Mouse (Mus musculus): ENCODE measurements around the gene Lman2l. TPM values are rescaled to one million over a fixed set of nuclear protein-coding genes. Genes with fewer than 3 reads are reported as not detected.

The Lman2l gene
- polyA plus RNA-seq, 1 experiment from 2014 or later: 73.8 TPM

DNA sequence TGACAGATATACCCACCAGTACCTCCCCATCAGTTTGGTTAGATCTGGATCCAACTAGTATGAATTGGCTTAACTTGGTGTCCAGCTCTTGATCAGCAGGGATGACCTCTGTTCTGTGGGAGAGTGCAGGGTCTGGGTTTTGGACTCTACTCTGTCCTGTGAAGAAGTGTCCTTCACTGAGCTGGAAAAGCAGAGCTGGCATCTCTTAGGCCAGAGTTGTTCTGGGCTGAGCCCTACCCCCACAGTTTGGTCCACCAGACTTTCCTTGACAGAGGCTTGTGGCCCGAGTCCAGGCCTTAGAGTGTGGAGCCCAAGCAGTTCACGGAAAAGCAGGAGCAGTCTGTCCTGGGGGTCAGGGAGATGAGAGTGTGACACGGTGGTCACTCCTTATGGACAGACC lies 29.6 kb upstream of the Lman2l start:
- no peak for ATAC-seq (ENCODE audit: low FRiP score, low read depth)
- WGBS: 68% methylated on average over 3 of the region's 3 CpGs
- Histone ChIP-seq H3K4me2 (replicated peaks) (peak overlapping the region; percentile 75), H3K27me3 (no peaks in the 10 kb centered on the region), H3K4me3 (no peak overlapping the region), H3K27ac (replicated peaks) (no peak overlapping the region), H3K9me3 (no peaks in the 10 kb centered on the region), H3K9ac (replicated peaks) (no peak overlapping the region), H3K4me1 (peaks cover 57% of the 10 kb centered on the region), H3K36me3 (no peaks in the 10 kb centered on the region)

DNA sequence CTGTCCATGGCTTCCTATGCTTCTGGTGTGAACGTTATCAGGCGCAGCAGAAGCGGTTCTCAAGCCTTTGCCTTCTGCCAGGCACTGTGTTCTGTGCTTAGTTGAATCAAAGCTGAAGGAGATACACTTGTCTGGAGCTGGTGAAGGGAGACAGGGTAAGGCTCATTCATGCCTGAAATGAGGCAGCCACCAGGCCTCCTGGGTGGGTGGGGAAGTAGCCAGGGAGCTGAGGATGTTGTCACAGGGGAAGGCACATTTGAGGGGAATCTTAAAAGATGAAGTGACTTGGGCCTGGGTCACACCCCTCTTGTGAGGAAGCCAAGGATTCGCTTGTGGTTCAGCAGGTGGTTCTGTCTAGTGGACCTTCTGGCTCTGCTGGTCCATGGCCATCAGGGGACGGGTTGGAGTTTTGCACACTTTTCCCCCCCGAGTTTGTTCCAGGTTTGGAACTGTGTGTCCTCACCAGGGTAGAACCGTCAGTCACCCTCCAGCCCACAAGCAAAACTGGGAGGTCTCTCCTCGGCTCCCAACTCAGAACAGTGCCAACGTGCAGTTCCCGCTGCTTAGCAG lies 28.2 kb upstream of the Lman2l start:
- Histone ChIP-seq H3K36me3 (no peaks in the 10 kb centered on the region), H3K27ac (replicated peaks) (no peak overlapping the region), H3K4me3 (no peak overlapping the region), H3K9me3 (no peaks in the 10 kb centered on the region), H3K4me2 (replicated peaks) (peak overlapping the region; percentile 75), H3K27me3 (0 out of 2 replicates have a peak, but pooled peaks cover 5% of the 10 kb centered on the region), H3K9ac (replicated peaks) (no peak overlapping the region), H3K4me1 (peaks cover 57% of the 10 kb centered on the region)
- ATAC-seq (ENCODE audit: low FRiP score, low read depth): no peak
- 77% methylated on average over 10 of the region's 10 CpGs for WGBS

DNA sequence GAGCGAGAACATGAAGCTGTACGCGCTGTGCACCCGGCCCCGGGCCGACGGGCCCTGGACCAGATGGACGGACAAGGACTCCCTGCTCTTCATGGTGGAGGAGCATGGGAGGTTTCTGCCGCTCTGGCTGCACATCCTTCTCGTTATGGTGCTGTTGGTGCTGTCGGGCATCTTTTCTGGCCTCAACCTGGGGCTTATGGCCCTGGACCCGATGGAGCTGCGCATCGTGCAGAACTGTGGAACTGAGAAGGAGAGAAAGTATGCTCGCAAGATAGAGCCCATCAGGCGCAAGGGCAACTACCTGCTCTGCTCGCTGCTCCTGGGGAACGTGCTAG lies 27.0 kb upstream of the Lman2l start:
- Histone ChIP-seq H3K27ac (replicated peaks) (peak overlapping the region; percentile 60; the same call in 1 of the 2 replicates), H3K4me1 (peaks cover 57% of the 10 kb centered on the region)

DNA sequence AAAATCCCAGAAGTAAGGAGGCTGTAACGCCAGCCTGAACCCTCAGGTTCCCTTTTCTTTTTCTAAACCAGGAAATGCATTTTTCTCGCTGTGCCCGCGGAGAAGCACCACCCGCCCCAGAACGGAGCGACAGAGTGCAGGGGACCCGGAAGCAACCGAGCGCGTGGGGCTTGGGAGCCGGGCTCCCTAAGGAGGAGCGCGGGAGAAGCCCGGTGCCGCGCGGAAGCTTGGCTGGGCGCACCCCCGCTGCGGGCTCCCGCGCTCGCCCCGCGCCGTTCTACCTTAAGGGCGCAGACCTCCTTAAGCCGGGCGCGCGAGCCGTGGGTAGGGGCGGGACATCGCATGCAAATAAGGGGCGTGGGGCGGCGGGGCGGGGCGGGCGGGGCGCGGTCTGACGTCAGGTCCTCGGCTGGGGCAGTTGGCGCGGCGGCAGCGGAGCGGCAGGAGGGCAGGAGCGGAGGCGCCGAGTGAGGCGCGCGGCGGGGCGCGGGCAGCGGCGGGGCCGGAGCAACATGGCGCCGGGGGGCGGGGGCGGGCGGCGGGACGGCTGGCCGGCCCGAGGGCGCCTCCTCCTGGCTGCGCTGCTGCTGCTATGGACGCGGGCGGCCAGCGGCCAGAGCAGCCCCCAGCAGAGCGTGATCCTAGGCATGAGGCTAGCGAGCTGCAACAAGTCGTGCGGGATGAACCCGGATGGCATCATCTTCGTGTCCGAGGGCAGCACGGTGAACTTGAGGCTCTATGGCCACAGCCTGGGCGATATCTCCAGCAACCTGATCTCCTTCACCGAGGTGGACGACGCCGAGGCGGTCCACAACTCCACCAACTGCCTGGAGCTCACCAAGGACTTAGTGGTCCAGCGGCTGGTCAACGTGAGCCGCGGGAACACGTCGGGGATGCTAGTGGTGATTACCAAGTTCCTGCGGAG lies 26.4 kb upstream of the Lman2l start, which contains the start of gene Cnnm4:
Gene Cnnm4 (plus strand): TSS at position 440 of the 925 bp plus-strand sequence.
- Histone ChIP-seq H3K4me2 (replicated peaks) (peak within 1 kb of the TSS; percentile 75), H3K4me3 (peak within 1 kb of the TSS; percentile 68), H3K27ac (replicated peaks) (peak within 1 kb of the TSS; percentile 60), H3K27me3 (0 out of 2 replicates have a peak, but pooled peaks cover 7% of the 10 kb centered on the region), H3K9ac (replicated peaks) (peak within 1 kb of the TSS; percentile 65), H3K4me1 (peaks cover 53% of the 10 kb centered on the region), H3K36me3 (no peaks in the 10 kb centered on the region), H3K9me3 (no peaks in the 10 kb centered on the region)
- under 1% methylated on average over 67 of the region's 98 CpGs for WGBS
- peak; percentile 89 for ATAC-seq (ENCODE audit: low FRiP score, low read depth)

More for the DNA sequence above, 27.0 kb upstream of the Lman2l start:
- Histone ChIP-seq H3K9ac (replicated peaks) (peak overlapping the region; percentile 65), H3K27me3 (0 out of 2 replicates have a peak, but pooled peaks cover 7% of the 10 kb centered on the region), H3K9me3 (no peaks in the 10 kb centered on the region), H3K4me2 (replicated peaks) (peak overlapping the region; percentile 75), H3K4me3 (peak overlapping the region; percentile 68), H3K36me3 (no peaks in the 10 kb centered on the region)
- WGBS: 15% methylated on average over 18 of the region's 18 CpGs
- no peak; the same call in 1 of the 2 replicates for ATAC-seq (ENCODE audit: low FRiP score, low read depth)

DNA sequence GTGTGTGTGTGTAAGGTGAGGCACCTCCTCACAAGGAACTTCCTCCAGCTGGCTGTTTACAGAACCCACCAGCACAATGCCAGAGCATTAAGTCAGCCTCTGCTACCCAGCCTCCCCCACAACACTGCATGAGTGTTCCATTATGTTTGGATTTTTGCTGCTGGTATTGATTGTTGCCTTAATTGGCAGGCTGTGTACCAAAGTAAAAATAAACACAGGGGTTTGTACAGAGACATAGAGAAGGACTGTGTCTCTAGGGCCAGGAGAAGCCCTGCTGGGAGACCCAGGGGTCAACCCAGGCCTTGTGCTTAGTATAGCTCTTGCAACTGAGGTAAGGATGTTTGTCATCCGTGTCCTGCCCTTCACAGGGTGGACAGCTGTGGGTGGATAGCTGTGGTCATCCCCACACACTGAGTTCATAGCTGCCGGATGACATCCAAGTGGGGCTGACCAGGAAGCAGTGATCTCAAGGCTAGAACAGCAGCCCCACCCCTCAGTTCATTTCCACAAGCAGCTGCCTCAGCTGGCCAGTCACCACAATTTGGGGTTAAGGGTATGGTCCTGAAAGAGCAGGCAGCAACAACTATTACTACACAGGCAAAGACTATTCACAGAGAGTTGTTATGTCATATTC lies 24.9 kb upstream of the Lman2l start:
- ATAC-seq (ENCODE audit: low FRiP score, low read depth): no peak
- Histone ChIP-seq H3K36me3 (no peaks in the 10 kb centered on the region), H3K4me1 (peaks cover 38% of the 10 kb centered on the region), H3K27ac (replicated peaks) (no peak overlapping the region), H3K9me3 (no peaks in the 10 kb centered on the region), H3K9ac (replicated peaks) (no peak overlapping the region), H3K4me3 (no peak overlapping the region), H3K27me3 (0 out of 2 replicates have a peak, but pooled peaks cover 7% of the 10 kb centered on the region), H3K4me2 (replicated peaks) (no peak overlapping the region)
- WGBS: 47% methylated on average over 2 of the region's 2 CpGs

DNA sequence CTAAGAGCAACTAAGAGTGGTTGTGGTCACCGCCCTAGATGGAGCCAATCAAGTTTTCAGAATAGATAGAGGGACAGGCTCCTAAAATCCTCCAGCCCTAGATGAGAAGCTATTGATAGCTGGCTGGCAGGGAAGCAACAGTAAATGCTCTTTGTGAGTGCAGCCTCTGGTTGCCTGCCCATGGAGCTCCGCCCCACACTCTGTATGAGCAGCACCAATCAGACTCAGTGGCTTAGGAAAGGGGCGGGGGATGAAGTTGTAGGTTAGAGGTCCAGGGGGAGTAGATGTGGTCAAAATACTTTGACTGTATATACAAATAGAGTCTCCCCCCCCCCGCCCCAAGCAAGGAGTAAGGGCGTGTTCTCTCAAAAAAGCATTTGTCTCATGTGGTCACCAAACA lies 22.4 kb upstream of the Lman2l start:
- Histone ChIP-seq H3K27ac (replicated peaks) (no peak overlapping the region), H3K9me3 (no peaks in the 10 kb centered on the region), H3K4me1 (peaks cover 13% of the 10 kb centered on the region), H3K27me3 (peaks cover 11% of the 10 kb centered on the region; the same call in 1 of the 2 replicates), H3K9ac (replicated peaks) (no peak overlapping the region), H3K4me2 (replicated peaks) (no peak overlapping the region), H3K4me3 (no peak overlapping the region), H3K36me3 (no peaks in the 10 kb centered on the region)
- ATAC-seq (ENCODE audit: low FRiP score, low read depth): no peak
- 57% methylated on average over 5 of the region's 5 CpGs for WGBS

DNA sequence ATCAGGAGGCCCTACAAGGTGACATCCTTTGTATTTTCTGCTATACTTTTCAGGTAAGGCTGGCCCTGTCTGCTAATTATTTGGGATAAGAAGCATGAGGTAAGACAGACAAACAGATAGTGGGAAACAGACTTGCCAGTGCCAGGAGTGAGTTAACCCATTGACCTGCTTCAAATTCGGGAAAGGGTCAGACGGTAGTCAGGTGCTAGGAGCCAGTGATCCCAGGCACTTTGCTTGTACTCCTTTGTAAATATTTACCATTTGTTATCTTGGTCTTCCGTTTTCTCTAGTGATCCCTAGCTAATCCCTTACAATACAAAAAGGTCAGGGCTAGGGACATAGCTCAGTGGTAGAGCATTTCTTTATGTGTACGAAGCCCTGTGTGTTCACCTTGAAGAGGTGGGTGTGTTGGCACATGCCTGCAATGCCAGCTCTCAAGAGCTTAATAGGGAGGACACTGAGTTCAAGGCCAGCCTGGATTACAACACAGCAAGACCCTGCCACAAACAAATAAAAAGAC lies 20.6 kb upstream of the Lman2l start:
- ATAC-seq (ENCODE audit: low FRiP score, low read depth): no peak
- Histone ChIP-seq H3K36me3 (no peaks in the 10 kb centered on the region), H3K9ac (replicated peaks) (no peak overlapping the region), H3K4me2 (replicated peaks) (no peak overlapping the region), H3K27me3 (peaks cover 11% of the 10 kb centered on the region; the same call in 1 of the 2 replicates), H3K9me3 (no peaks in the 10 kb centered on the region), H3K4me1 (peaks cover under 1% of the 10 kb centered on the region), H3K27ac (replicated peaks) (no peak overlapping the region), H3K4me3 (no peak overlapping the region)
- WGBS: 81% methylated on average over 4 of the region's 4 CpGs

DNA sequence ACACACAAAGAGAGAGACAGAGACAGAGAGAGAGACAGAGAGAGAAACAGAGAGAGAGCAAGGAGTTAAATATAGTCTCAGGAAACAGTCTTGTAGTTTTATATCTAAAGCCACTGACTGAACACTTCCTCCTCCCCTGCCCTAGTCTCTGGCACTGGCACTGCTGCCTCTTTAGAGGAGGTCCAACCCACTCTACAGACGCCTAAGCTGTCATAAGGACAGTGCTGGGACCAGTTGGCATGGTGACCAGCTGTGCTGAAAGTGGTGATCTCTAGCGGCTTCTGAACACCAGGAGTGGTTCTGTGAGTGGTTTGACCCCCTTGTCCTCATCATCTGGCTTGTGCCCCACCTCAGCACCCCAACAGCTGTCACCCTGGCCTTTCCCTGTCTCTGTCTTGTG lies 16.8 kb upstream of the Lman2l start:
- H3K9me3 ChIP-seq: no peaks in the 10 kb centered on the region
- no peak overlapping the region for H3K27ac ChIP-seq (replicated peaks)
- H3K4me1 ChIP-seq: no peaks in the 10 kb centered on the region
- no peaks in the 10 kb centered on the region for H3K36me3 ChIP-seq
- no peak overlapping the region for H3K4me2 ChIP-seq (replicated peaks)
- WGBS: 64% methylated on average over 2 of the region's 2 CpGs
- no peak overlapping the region for H3K9ac ChIP-seq (replicated peaks)
- ATAC-seq (ENCODE audit: low FRiP score, low read depth): no peak
- H3K27me3 ChIP-seq: peaks cover 3% of the 10 kb centered on the region; the same call in 1 of the 2 replicates
- H3K4me3 ChIP-seq: no peak overlapping the region

DNA sequence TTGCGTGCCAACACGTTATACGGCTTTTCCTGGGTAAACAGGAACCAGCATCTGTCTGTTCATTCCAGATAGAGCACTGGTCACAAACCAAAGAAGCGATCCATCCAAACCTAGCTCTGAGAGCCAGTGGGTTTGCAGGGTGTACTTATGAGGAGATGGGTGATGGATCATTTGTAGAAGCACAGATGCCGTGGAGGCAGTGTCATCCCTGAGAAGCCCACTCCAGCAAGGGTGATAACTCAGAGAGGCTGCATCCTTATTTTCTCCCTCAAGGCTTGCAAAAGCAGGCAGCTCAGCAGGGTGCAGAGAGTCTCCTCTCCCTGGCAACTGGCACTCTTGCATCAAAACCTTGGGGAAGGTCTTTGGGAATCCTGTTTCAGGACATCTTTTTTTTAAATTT lies 13.1 kb upstream of the Lman2l start:
- no peak overlapping the region for H3K9ac ChIP-seq (replicated peaks)

DNA sequence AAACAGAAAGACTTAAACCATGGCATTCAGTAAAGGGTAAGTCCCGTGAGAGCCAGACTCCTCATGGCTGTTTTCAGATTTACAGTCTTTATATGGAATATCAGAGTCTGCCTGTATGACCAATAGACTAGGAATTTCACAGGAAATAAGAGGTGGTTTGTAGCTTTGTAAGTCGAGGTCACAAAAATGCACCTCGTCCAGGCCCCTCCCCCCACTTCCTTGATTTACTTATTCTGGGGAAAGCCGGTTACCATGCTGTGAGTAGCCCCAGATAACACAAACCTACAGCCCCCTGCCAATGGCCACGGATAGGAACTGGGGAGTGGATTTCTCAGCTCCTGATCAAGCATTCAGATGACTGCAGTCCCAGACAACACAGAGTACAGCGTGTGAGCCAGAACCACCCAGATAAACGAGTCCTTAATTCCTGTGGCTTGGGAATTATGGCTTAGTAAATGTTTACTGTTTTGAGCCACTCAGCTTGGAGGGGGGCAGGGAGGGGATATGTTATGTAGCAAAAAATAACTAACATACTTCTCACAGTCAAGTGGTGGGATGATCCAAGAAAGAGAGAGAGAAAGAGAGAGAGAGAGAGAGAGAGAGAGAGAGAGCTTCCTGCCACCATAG lies 12.4 kb upstream of the Lman2l start:
- H3K4me2 ChIP-seq (replicated peaks): no peak overlapping the region
- H3K9me3 ChIP-seq: peaks cover 4% of the 10 kb centered on the region; the same call in 1 of the 2 replicates
- no peak overlapping the region for H3K9ac ChIP-seq (replicated peaks)
- H3K27ac ChIP-seq (replicated peaks): no peak overlapping the region
- WGBS: 51% methylated on average over 7 of the region's 7 CpGs
- no peaks in the 10 kb centered on the region for H3K4me1 ChIP-seq
- H3K27me3 ChIP-seq: no peaks in the 10 kb centered on the region
- H3K36me3 ChIP-seq: no peaks in the 10 kb centered on the region
- no peak for ATAC-seq (ENCODE audit: low FRiP score, low read depth)
- no peak overlapping the region for H3K4me3 ChIP-seq

More for the DNA sequence above, 13.1 kb upstream of the Lman2l start:
- Histone ChIP-seq H3K9me3 (peaks cover 4% of the 10 kb centered on the region; the same call in 1 of the 2 replicates), H3K4me1 (no peaks in the 10 kb centered on the region), H3K27ac (replicated peaks) (no peak overlapping the region), H3K4me3 (no peak overlapping the region), H3K36me3 (no peaks in the 10 kb centered on the region), H3K27me3 (no peaks in the 10 kb centered on the region), H3K4me2 (replicated peaks) (no peak overlapping the region)
- WGBS: 85% methylated on average over 5 of the region's 5 CpGs
- no peak for ATAC-seq (ENCODE audit: low FRiP score, low read depth)

DNA sequence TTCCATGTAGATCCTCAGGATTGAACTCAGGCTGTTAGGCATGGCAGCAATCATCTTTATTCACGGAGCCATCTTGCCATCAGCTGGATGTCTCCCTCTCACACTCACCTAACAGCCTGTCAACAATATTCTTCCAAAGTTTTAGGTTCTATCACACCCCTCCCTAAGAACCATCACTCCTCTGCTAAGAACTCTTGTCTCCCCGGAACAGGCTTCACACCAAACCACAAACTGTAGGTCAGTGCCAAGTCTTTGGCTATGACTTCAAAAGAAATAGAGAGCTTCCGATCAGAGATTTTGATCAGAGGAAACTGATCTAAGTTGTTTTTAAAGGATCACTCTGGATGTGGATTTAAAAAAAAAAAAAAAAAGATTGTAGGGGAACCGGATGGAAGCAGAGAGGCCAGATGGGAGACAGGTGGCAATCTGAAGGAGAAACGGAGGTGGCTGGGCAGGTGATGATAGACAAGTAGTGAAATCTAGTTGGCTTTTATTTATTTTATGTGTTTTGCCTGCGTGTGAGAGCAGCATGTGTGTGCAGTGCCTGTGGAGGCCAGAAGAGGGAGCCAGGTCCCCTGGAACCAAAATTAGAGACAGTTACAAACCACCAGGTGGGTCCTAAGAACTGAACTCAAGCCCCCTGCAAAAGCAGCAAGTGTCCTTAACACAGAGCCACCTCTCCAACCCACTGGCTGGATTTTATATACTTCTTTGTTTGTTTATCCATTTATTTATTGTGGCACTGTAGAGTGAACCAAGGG lies 9.2 kb upstream of the Lman2l start:
- WGBS: 86% methylated on average over 6 of the region's 6 CpGs
- no peak for ATAC-seq (ENCODE audit: low FRiP score, low read depth)
- H3K36me3 ChIP-seq: no peaks in the 10 kb centered on the region

More for the DNA sequence above, 9.2 kb upstream of the Lman2l start:
- no peaks in the 10 kb centered on the region for H3K27me3 ChIP-seq
- no peaks in the 10 kb centered on the region for H3K4me1 ChIP-seq
- no peak overlapping the region for H3K27ac ChIP-seq (replicated peaks)
- peaks cover 4% of the 10 kb centered on the region; the same call in 1 of the 2 replicates for H3K9me3 ChIP-seq
- H3K9ac ChIP-seq (replicated peaks): no peak overlapping the region
- no peak overlapping the region for H3K4me3 ChIP-seq
- no peak overlapping the region for H3K4me2 ChIP-seq (replicated peaks)
